Mouse (Mus musculus) ES-E14 (cell line): ENCODE measurements around the gene Olfr591. TPM values are rescaled to one million over a fixed set of nuclear protein-coding genes. Genes with fewer than 3 reads are reported as not detected.

Experiments used
- DNase-seq: peaks from one replicate; pipeline ENCODE4 v3.0.0-alpha.2; 2013; ENCODE audit warnings: low read depth, low spot score
- H3K27ac ChIP-seq: 2 replicates; pipeline ENCODE4 v1.5.1; 2012; ENCODE audit warnings: low read depth, mild to moderate bottlenecking, low read length, moderate library complexity, mixed read lengths; ENCODE audit not compliant: poor library complexity, insufficient read depth, severe bottlenecking
- H3K36me3 ChIP-seq: 2 replicates; pipeline ENCODE4 v1.6.1; 2012; ENCODE audit warnings: mild to moderate bottlenecking, low read length, moderate library complexity, mixed read lengths; ENCODE audit not compliant: control insufficient read depth, poor library complexity, insufficient read depth, severe bottlenecking
- H3K4me1 ChIP-seq, 2 experiments: fragments of 150-350 bp in 1 of 2; sonication (generic) in 1 of 2; 2 replicates each; pipeline ENCODE4 v1.6.1; 2012; ENCODE audit warnings: low read length in 2 of 2, mild to moderate bottlenecking in 1 of 2, mixed read lengths in 1 of 2; ENCODE audit not compliant: control insufficient read depth in 2 of 2, insufficient read depth in 2 of 2, poor library complexity in 1 of 2
- H3K4me3 ChIP-seq, 2 experiments: fragments of 150-350 bp in 1 of 2; sonication (generic) in 1 of 2; 2 replicates each; pipeline ENCODE4 v1.5.1; 2012; ENCODE audit warnings: low read length in 2 of 2, low read depth in 1 of 2, mild to moderate bottlenecking in 1 of 2, mixed read lengths in 1 of 2; ENCODE audit not compliant: insufficient read depth in 1 of 2, poor library complexity in 1 of 2, severe bottlenecking in 1 of 2
- H3K9ac ChIP-seq: 2 replicates; pipeline ENCODE4 v1.6.1; 2012; ENCODE audit warnings: low read depth, mild to moderate bottlenecking, low read length, mixed read lengths; ENCODE audit not compliant: poor library complexity, insufficient read depth, severe bottlenecking
- H3K9me3 ChIP-seq: fragments of 150-350 bp; sonication (generic); 2 replicates; pipeline ENCODE4 v1.6.1; 2012; ENCODE audit warnings: low read depth, mild to moderate bottlenecking, low read length; ENCODE audit not compliant: control insufficient read depth, insufficient read depth
- CHD2 ChIP-seq: IDR thresholded peaks from 2 replicates; pipeline ENCODE4 v1.6.1; 2014; ENCODE audit warnings: mild to moderate bottlenecking, low read depth, low read length, inconsistent platforms
- HCFC1 ChIP-seq: IDR thresholded peaks from 2 replicates; pipeline ENCODE4 v1.6.1; 2012; ENCODE audit warnings: low read length, inconsistent platforms, borderline replicate concordance; ENCODE audit not compliant: insufficient read depth
- MAFK ChIP-seq: IDR thresholded peaks from 2 replicates; pipeline ENCODE4 v1.6.1; 2014; ENCODE audit warnings: mild to moderate bottlenecking, low read depth, low read length, inconsistent platforms; ENCODE audit not compliant: insufficient read depth
- ZC3H11A ChIP-seq: IDR thresholded peaks from 2 replicates; pipeline ENCODE4 v1.6.1; 2012; ENCODE audit warnings: low read depth, mild to moderate bottlenecking, inconsistent platforms, low read length, borderline replicate concordance
- ZNF384 ChIP-seq: IDR thresholded peaks from 2 replicates; pipeline ENCODE4 v1.6.1; 2012; ENCODE audit warnings: low read depth, low read length, inconsistent platforms
- in situ Hi-C, 2 experiments: fragments of 600-800 bp; cut with MboI; formaldehyde crosslinking; loops; one replicate each; pipeline ENCODE4 v1.15.1; 2025; ENCODE audit warnings: low sequenced_read_pairs in 2 of 2, inconsistent platforms in 1 of 2; ENCODE audit not compliant: unreplicated experiment in 2 of 2
- total RNA-seq: library from RNA; depleted of rRNA; stranded (reverse); fragments of 300-350 nt; gene quantifications from 2 replicates; pipeline ENCODE4 v1.2.3, GENCODE M21; 2012

The Olfr591 gene
- total RNA-seq, 1 experiment = not detected

GRCm38 (mm10) chr7:103169697-103170096 lies 8.4 kb downstream of the Olfr591 start:
- TF ChIP-seq ZC3H11A = no peak
- no peak for TF ChIP-seq MAFK
- no peak for TF ChIP-seq ZNF384
- TF ChIP-seq HCFC1 = no peak
- Histone ChIP-seq H3K4me1 (no peaks in the 10 kb centered on the region), H3K36me3 (no peaks in the 10 kb centered on the region), H3K9ac (no peak overlapping the region), H3K9me3 (no peaks in the 10 kb centered on the region), H3K27ac (no peak overlapping the region), H3K4me3 (no peak overlapping the region)
- in situ Hi-C loops = no loop called here
- no peak for DNase-seq

DNA sequence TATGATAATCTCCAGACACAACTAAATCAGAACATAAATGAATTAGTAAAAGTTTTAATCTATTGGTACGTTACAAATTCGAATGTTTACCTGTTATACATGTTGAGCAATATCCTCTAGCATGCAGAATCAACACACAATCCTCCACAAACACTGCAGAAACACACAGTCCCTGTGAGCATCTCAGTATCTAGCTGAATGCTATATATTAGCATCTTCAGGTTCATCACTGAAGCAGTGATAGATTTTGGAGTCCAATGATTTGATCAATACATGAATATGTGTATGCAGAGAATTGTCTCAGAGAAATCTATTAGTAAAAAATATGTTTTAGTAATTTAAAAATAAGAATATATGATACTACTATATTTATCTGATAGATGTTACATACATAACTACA lies 21.9 kb downstream of the Olfr591 start, which contains the start of gene Olfr589:
Gene Olfr589, minus strand, starts transcription at position 101 of the 400 bp plus-strand sequence.
- Histone ChIP-seq H3K4me1 (no peaks in the 10 kb centered on the region), H3K27ac (no peak within 1 kb of the TSS), H3K36me3 (no peaks in the 10 kb centered on the region), H3K4me3 (no peak within 1 kb of the TSS), H3K9ac (no peak within 1 kb of the TSS), H3K9me3 (no peaks in the 10 kb centered on the region)
- in situ Hi-C loops = no loop called here
- no peak for DNase-seq
- no peak for TF ChIP-seq CHD2
- TF ChIP-seq HCFC1 = no peak
- no peak for TF ChIP-seq MAFK
- no peak for TF ChIP-seq ZNF384
- TF ChIP-seq ZC3H11A = no peak

DNA sequence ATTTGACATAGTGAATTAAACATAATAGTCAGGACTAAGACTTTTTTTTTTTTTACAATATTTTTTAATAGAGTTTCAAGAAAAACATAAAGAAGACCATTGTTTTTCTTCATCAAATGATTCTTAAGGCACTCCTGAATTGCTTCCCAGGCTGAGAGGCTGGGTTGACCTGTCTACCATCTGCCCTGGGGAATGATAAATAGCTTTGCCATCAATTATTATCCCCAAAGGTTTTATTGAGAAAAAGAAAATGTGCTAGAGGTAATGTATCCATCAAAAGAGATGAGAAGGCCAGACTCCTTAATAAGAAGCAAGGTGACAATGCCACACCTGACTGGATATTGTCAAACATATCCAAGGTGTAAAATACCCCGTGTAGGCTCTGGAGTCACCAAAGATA lies 37.6 kb downstream of the Olfr591 start, which contains the start of gene Olfr588-ps1:
Gene Olfr588-ps1, plus strand, starts transcription at position 301 of the 400 bp plus-strand sequence.
- in situ Hi-C loops = no loop called here
- H3K27ac ChIP-seq = no peak within 1 kb of the TSS
- no peaks in the 10 kb centered on the region for H3K9me3 ChIP-seq
- TF ChIP-seq ZNF384 (no peak), CHD2 (no peak), HCFC1 (no peak), MAFK (no peak), ZC3H11A (no peak)
- no peaks in the 10 kb centered on the region for H3K36me3 ChIP-seq
- no peak within 1 kb of the TSS for H3K4me3 ChIP-seq
- no peak for DNase-seq
- no peak within 1 kb of the TSS for H3K9ac ChIP-seq
- H3K4me1 ChIP-seq = no peaks in the 10 kb centered on the region

DNA sequence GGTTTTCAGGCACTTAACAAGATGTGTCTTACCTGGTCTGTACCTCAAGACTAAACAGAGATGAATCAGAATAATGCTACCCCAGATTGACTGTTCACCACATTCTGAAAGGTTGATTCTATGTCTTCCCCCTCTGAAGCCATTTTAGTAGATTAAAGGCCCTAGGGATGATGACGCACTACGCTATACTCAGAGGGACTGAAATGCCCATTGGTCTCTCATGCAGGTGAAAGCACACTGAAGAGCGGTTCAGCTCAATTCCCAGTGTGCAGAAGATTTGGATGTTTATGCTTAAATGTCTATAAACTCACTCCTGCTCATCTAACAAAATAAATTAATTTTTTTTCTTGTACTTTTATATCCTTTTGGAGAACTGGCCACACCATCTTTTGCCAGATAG lies 52.6 kb downstream of the Olfr591 start, which contains the start of gene Olfr586:
Gene Olfr586, minus strand, starts transcription at position 101 of the 400 bp plus-strand sequence.
- Histone ChIP-seq H3K4me1 (no peaks in the 10 kb centered on the region), H3K9me3 (no peaks in the 10 kb centered on the region), H3K9ac (no peak within 1 kb of the TSS), H3K4me3 (no peak within 1 kb of the TSS), H3K36me3 (no peaks in the 10 kb centered on the region), H3K27ac (no peak within 1 kb of the TSS)
- DNase-seq = no peak
- in situ Hi-C loops = no loop called here
- TF ChIP-seq ZC3H11A (no peak), HCFC1 (no peak), MAFK (no peak), ZNF384 (no peak), CHD2 (no peak)
